17 mouse cellular contexts compared by ENCODE assay signal in genomic region chr4:33737859-33738417, GRCm38 (mm10).
DNase-seq lines count a peak whose midpoint lies in the region; ATAC-seq and TF ChIP-seq lines count a peak whose summit lies in the region.
"Had no signal": no experiment of that assay in that cellular context is flagged by ENCODE, and none has a peak within 500 bp of the region (broad histone marks: within the 10 kb centered on the region; RNA-seq: fewer than 3 reads in every experiment).

No protein-coding gene starts in this region.

- no peaks in the 10 kb centered on the region for H3K36me3 ChIP-seq in lung, embryonic 15.5 days
- no peaks in the 10 kb centered on the region for H3K36me3 ChIP-seq in liver, embryonic 11.5 days (ENCODE audit: control insufficient read depth, insufficient read depth, low read length)
- no peaks in the 10 kb centered on the region for H3K36me3 ChIP-seq in myocyte (ENCODE audit: control insufficient read depth, insufficient read depth)
- H3K36me3 ChIP-seq: forebrain, embryonic 10.5 days; hindbrain, embryonic 12.5 days; intestine, embryonic 15.5 days had no signal

- no peak overlapping the region for H3K9ac ChIP-seq in lung, embryonic 15.5 days
- H3K9ac ChIP-seq in liver, embryonic 11.5 days (ENCODE audit: low read depth, low read length) = no peak overlapping the region
- H3K9ac ChIP-seq: hindbrain, embryonic 12.5 days; intestine, embryonic 15.5 days had no signal

- ATAC-seq in lung, embryonic 15.5 days (ENCODE audit: borderline replicate concordance, extremely low read depth, low FRiP score, low TSS enrichment) = peak; percentile 15; the same call in 1 of the 2 replicates
- ATAC-seq in liver, embryonic 11.5 days (replicated peaks; ENCODE audit: low FRiP score) = peak; percentile 92
- ATAC-seq: intestine, embryonic 15.5 days; Patski had no signal

- H3K9me3 ChIP-seq in lung, embryonic 15.5 days = no peaks in the 10 kb centered on the region
- H3K9me3 ChIP-seq in liver, embryonic 11.5 days (ENCODE audit: control insufficient read depth, low read length) = no peaks in the 10 kb centered on the region
- H3K9me3 ChIP-seq: forebrain, embryonic 10.5 days; hindbrain, embryonic 12.5 days; intestine, embryonic 15.5 days had no signal

- H3K4me3 ChIP-seq in lung, embryonic 15.5 days = no peak overlapping the region
- H3K4me3 ChIP-seq in liver, embryonic 11.5 days (ENCODE audit: low read depth, low read length) = no peak overlapping the region
- H3K4me3 ChIP-seq in myocyte = no peak overlapping the region
- H3K4me3 ChIP-seq: forebrain, embryonic 10.5 days; hindbrain, embryonic 12.5 days; intestine, embryonic 15.5 days had no signal

- DNase-seq in heart, adult 11 months = peak; percentile 64
- no peak for DNase-seq in heart, postnatal 14 days
- no peak for DNase-seq in lung, postnatal 25 days (ENCODE audit: low spot score)
- peak; percentile 38 for DNase-seq in liver, embryonic 11.5 days (ENCODE audit: low spot score)
- no peak for DNase-seq in gastrocnemius, postnatal 36 days
- DNase-seq in layer of hippocampus, postnatal 36 days = no peak
- DNase-seq: cerebellum, adult 2 months; retina, postnatal 1 day; thymus, adult 18-20 months had no signal

- no peaks in the 10 kb centered on the region for H3K79me2 ChIP-seq in myocyte (ENCODE audit: control insufficient read depth, insufficient read depth)

- no peak overlapping the region for H3ac ChIP-seq in myocyte (ENCODE audit: control insufficient read depth, insufficient read length)

- H3K27me3 ChIP-seq in lung, embryonic 15.5 days = no peaks in the 10 kb centered on the region
- no peaks in the 10 kb centered on the region for H3K27me3 ChIP-seq in liver, embryonic 11.5 days (replicated peaks; ENCODE audit: control insufficient read depth, insufficient read depth, low read length)
- H3K27me3 ChIP-seq in myocyte (ENCODE audit: control insufficient read depth, insufficient read depth, insufficient read length) = no peaks in the 10 kb centered on the region
- H3K27me3 ChIP-seq: CH12.LX; hindbrain, embryonic 12.5 days; intestine, embryonic 15.5 days; Patski had no signal

- no peak overlapping the region for H3K4me2 ChIP-seq in lung, embryonic 15.5 days
- no peak overlapping the region for H3K4me2 ChIP-seq in liver, embryonic 11.5 days
- H3K4me2 ChIP-seq in myocyte (ENCODE audit: low read depth) = peak overlapping the region; percentile 14
- H3K4me2 ChIP-seq: hindbrain, embryonic 12.5 days; intestine, embryonic 15.5 days had no signal

- no peak for TF ChIP-seq POLR2A in myocyte (IDR thresholded peaks at IDR 0.05; ENCODE audit: insufficient read length, low read depth)

- intact Hi-C loops in heart, postnatal 14 days (cut with DNase I) = no loop called here
- intact Hi-C loops in gastrocnemius, postnatal 36 days (cut with DNase I) = no loop called here

- 18% methylated on average over 8 of the region's 8 CpGs for WGBS in lung, embryonic 15.5 days
- WGBS in liver, embryonic 11.5 days = 18% methylated on average over 8 of the region's 8 CpGs

- H3K4me1 ChIP-seq in lung, embryonic 15.5 days = peaks cover 32% of the 10 kb centered on the region
- peaks cover 4% of the 10 kb centered on the region; the same call in 1 of the 2 replicates for H3K4me1 ChIP-seq in liver, embryonic 11.5 days (replicated peaks; ENCODE audit: control insufficient read depth, insufficient read depth, low read length)
- H3K4me1 ChIP-seq: intestine, embryonic 15.5 days had no signal

- H3K27ac ChIP-seq in lung, embryonic 15.5 days = no peak overlapping the region
- H3K27ac ChIP-seq in liver, embryonic 11.5 days (ENCODE audit: low read depth, low read length) = no peak overlapping the region
- H3K27ac ChIP-seq: forebrain, embryonic 10.5 days; hindbrain, embryonic 12.5 days; intestine, embryonic 15.5 days; kidney, postnatal 0 days had no signal

TF ChIP-seq in myocyte, 11 proteins besides CTCF, POLR2A, EP300 and RAD21:
- TF ChIP-seq TCF12 (IDR thresholded peaks at IDR 0.05; ENCODE audit: insufficient read depth, poor library complexity, severe bottlenecking) (no peak), MYOG (IDR thresholded peaks at IDR 0.05; ENCODE audit: control insufficient read depth in 1 of 3, insufficient read depth in 1 of 3, insufficient read length in 2 of 3, low read depth in 2 of 3) (peak in 2 of 3 experiments; percentile 71 to 79), MYOD1 (IDR thresholded peaks at IDR 0.05; ENCODE audit: control insufficient read depth in 1 of 3, insufficient read length in 2 of 3, low read depth in 2 of 3) (peak in 2 of 3 experiments; percentile 75 to 82)
TF ChIP-seq in myocyte: peak in this region for 2.

Comparison
In these comparisons a context has a peak if more than half of its experiments do, and no peak if none do; other contexts are left out.
1. DNase-seq: peak in heart, adult 11 months (single experiment) and liver, embryonic 11.5 days (single experiment); none in heart, postnatal 14 days (0 of 2), lung, postnatal 25 days (single experiment), gastrocnemius, postnatal 36 days (0 of 2) and layer of hippocampus, postnatal 36 days (0 of 2).